Mouse (Mus musculus) midbrain, embryonic 10.5 days (tissue): Measurements from ENCODE around the gene Abcb11. TPM values are rescaled to one million over a fixed set of nuclear protein-coding genes. Genes with fewer than 3 reads are reported as not detected.
"Not testable (repeated sequence)": the region's sequence is repeated elsewhere in the genome, so short reads cannot be mapped to it uniquely, and the experiment has no call there.

ENCODE experiments used
- DNase-seq: peaks from one replicate; pipeline ENCODE4 v3.0.0-alpha.2; 2017; ENCODE audit warnings: low spot score
- H3K27ac ChIP-seq: fragments of 300-500 bp; sonication (generic); replicated peaks from 2 replicates; pipeline ENCODE4 v1.5.1; 2016; ENCODE audit warnings: mild to moderate bottlenecking
- H3K27me3 ChIP-seq: fragments of 300-500 bp; sonication (generic); 2 replicates; pipeline ENCODE4 v1.6.1; 2016; ENCODE audit warnings: low read depth, mild to moderate bottlenecking; ENCODE audit not compliant: poor library complexity, severe bottlenecking
- H3K36me3 ChIP-seq: fragments of 300-500 bp; sonication (generic); 2 replicates; pipeline ENCODE4 v1.6.1; 2016; ENCODE audit warnings: mild to moderate bottlenecking, moderate library complexity
- H3K4me1 ChIP-seq: fragments of 300-500 bp; sonication (generic); 2 replicates; pipeline ENCODE4 v1.6.1; 2016
- H3K4me3 ChIP-seq: fragments of 300-500 bp; sonication (generic); 2 replicates; pipeline ENCODE4 v1.5.1; 2016; ENCODE audit warnings: mild to moderate bottlenecking, moderate library complexity
- H3K9me3 ChIP-seq: fragments of 300-500 bp; sonication (generic); replicated peaks from 2 replicates; pipeline ENCODE4 v1.6.1; 2016; ENCODE audit warnings: mild to moderate bottlenecking
- WGBS: fragments of 180-500 bp; shearing (Covaris S2); methylation state at CpG from one replicate; pipeline ENCODE4 v1.1.7; 2016; 5-methylcytosine and 5-hydroxymethylcytosine counted together
- polyA plus RNA-seq: library from polyadenylated mRNA; unstranded; fragments of >200 nt; fragmentation: Nextera tagmentation; extraction: Ambion mirVana; gene quantifications from 2 replicates; pipeline ENCODE4 v1.2.1, GENCODE M21; 2016

Gene Abcb11
- not detected in 2 replicates for polyA plus RNA-seq

GRCm38 (mm10) chr2:69342496-69343221 lies at the start of gene Abcb11:
Gene Abcb11 (minus strand): TSS chr2:69342616.
- Histone ChIP-seq H3K27ac (no peak within 1 kb of the TSS), H3K36me3 (no peaks in the 10 kb centered on the region), H3K9me3 (no peaks in the 10 kb centered on the region), H3K27me3 (no peaks in the 10 kb centered on the region), H3K4me1 (0 out of 2 replicates have a peak, but pooled peaks cover 6% of the 10 kb centered on the region), H3K4me3 (no peak within 1 kb of the TSS)
- DNase-seq, result no peak
- 89% methylated on average over 9 of the region's 9 CpGs for WGBS

DNA sequence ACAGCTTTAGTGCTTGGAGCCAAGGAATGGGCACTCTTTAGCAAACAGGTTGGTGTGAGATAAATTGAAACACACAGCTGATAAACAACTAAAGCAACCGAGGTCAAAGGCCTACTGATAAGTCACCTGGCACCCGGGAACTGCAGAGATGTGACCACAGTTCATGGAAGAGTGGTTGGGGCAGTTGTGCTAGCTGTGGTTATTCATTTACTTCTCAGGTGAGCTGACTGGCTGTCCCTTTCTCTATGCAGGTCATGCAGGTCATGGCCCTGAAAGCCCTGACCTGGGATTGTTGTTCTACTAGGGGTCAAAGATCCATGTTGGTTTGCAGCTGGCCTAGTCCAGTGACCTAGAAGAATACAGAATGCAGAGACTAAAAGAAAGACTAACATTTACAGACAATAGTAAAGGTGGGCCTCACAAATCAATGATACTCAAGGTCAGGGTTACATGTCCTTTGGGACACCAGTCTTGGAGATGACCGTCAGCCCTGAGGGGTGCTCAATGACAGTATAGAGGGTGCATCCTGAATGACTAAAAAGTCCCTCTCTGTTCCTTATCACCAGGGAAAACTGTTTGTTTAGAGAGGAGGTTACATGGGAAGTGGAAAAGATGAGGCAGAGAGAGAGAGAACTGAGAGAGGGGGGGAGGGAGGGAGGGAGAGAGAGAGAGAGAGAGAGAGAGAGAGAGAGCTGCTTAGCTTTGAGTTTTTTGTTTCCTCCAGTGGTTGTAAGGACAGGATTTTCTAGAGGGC lies 43.9 kb upstream of the Abcb11 start:
- 83% methylated on average over 3 of the region's 3 CpGs for WGBS
- DNase-seq, result no peak
- H3K4me1 ChIP-seq, result no peaks in the 10 kb centered on the region
- H3K36me3 ChIP-seq, result no peaks in the 10 kb centered on the region
- H3K4me3 ChIP-seq, result no peak overlapping the region
- no peaks in the 10 kb centered on the region for H3K9me3 ChIP-seq
- no peaks in the 10 kb centered on the region for H3K27me3 ChIP-seq
- no peak overlapping the region for H3K27ac ChIP-seq

DNA sequence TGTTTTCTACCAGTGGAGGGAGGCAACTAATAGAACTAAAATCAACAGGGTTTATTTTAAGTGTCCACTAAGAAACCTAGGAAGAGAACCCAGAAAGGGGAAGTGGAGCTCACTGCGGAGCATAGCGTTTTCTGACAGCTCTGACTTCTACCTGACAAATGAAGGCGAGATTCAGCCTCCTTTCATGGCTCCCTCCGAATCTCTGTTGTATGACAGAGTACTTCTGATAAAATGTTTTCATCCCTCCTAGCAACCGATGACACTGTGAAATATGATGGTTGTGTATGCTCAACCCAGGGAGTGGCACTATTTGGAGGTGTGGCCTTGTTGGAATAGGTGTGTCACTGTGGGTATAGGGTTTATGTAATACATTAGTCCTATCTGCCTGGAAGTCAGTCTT lies 40.4 kb upstream of the Abcb11 start:
- H3K27ac ChIP-seq, result no peak overlapping the region
- no peaks in the 10 kb centered on the region for H3K9me3 ChIP-seq
- no peaks in the 10 kb centered on the region for H3K27me3 ChIP-seq
- no peak overlapping the region for H3K4me3 ChIP-seq
- DNase-seq, result no peak
- H3K36me3 ChIP-seq, result no peaks in the 10 kb centered on the region
- WGBS, result 91% methylated on average over 5 of the region's 5 CpGs
- H3K4me1 ChIP-seq, result peaks cover 4% of the 10 kb centered on the region; the same call in 1 of the 2 replicates

GRCm38 (mm10) chr2:69381740-69382139 lies 39.3 kb upstream of the Abcb11 start:
- Histone ChIP-seq H3K4me1 (peaks cover 4% of the 10 kb centered on the region; the same call in 1 of the 2 replicates), H3K36me3 (no peaks in the 10 kb centered on the region), H3K9me3 (no peaks in the 10 kb centered on the region), H3K27me3 (no peaks in the 10 kb centered on the region), H3K4me3 (no peak overlapping the region), H3K27ac (no peak overlapping the region)
- DNase-seq, result no peak
- WGBS, result 50% methylated on average over 8 of the region's 8 CpGs

GRCm38 (mm10) chr2:69380281-69380680 lies 37.9 kb upstream of the Abcb11 start, which contains the start of gene Dhrs9:
Gene Dhrs9 (plus strand): TSS chr2:69380445.
- Histone ChIP-seq H3K4me1 (peaks cover 4% of the 10 kb centered on the region; the same call in 1 of the 2 replicates), H3K9me3 (no peaks in the 10 kb centered on the region), H3K36me3 (no peaks in the 10 kb centered on the region), H3K4me3 (no peak within 1 kb of the TSS), H3K27ac (no peak within 1 kb of the TSS), H3K27me3 (no peaks in the 10 kb centered on the region)
- WGBS, result 89% methylated on average over 13 of the region's 13 CpGs
- DNase-seq, result no peak

- Histone ChIP-seq H3K27me3 (no peaks in the 10 kb centered on the region), H3K27ac (no peak overlapping the region), H3K9me3 (no peaks in the 10 kb centered on the region), H3K4me1 (peaks cover 4% of the 10 kb centered on the region; the same call in 1 of the 2 replicates), H3K36me3 (no peaks in the 10 kb centered on the region), H3K4me3 (no peak overlapping the region)
- 69% methylated on average over 1 of the region's 1 CpGs for WGBS
- DNase-seq, result no peak
Observed at GRCm38 (mm10) chr2:69379801-69380200, 37.4 kb upstream of the Abcb11 start.

- WGBS, result 91% methylated on average over 2 of the region's 2 CpGs
- H3K9me3 ChIP-seq, result no peaks in the 10 kb centered on the region
- H3K27ac ChIP-seq, result no peak overlapping the region
- DNase-seq, result no peak
- H3K27me3 ChIP-seq, result no peaks in the 10 kb centered on the region
- H3K4me1 ChIP-seq, result peaks cover 4% of the 10 kb centered on the region; the same call in 1 of the 2 replicates
- H3K4me3 ChIP-seq, result no peak overlapping the region
- H3K36me3 ChIP-seq, result no peaks in the 10 kb centered on the region
Observed at GRCm38 (mm10) chr2:69376780-69377179, 34.4 kb upstream of the Abcb11 start.

DNA sequence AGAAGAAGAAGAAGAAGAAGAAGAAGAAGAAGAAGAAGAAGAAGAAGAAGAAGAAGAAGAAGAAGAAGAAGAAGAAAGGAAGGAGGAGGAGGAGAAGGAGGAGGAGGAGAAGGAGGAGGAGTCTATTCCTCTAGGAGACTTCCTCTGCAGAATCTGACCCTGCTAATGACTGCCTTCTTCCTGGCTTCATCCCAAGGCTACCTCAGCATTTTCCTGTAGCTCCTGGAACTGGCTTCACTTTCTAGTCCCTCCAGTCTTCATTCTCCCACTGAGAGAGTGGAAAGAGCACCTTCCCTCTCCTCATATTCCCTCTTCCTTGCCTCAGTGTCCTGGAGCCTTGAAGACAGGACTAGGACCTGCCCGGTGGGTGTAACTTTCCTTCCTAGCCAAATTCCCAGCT lies 22.9 kb upstream of the Abcb11 start:
- Histone ChIP-seq H3K4me1 (no peaks in the 10 kb centered on the region), H3K27ac (no peak overlapping the region), H3K4me3 (no peak overlapping the region), H3K9me3 (no peaks in the 10 kb centered on the region), H3K36me3 (no peaks in the 10 kb centered on the region), H3K27me3 (no peaks in the 10 kb centered on the region)
- 87% methylated on average over 1 of the region's 1 CpGs for WGBS
- no peak for DNase-seq

GRCm38 (mm10) chr2:69364831-69365230 lies 22.4 kb upstream of the Abcb11 start:
- Histone ChIP-seq H3K36me3 (no peaks in the 10 kb centered on the region), H3K27me3 (no peaks in the 10 kb centered on the region), H3K9me3 (no peaks in the 10 kb centered on the region), H3K4me3 (no peak overlapping the region), H3K27ac (no peak overlapping the region), H3K4me1 (no peaks in the 10 kb centered on the region)
- WGBS, result 80% methylated on average over 2 of the region's 2 CpGs
- DNase-seq, result no peak

GRCm38 (mm10) chr2:69355402-69355801 lies 13.0 kb upstream of the Abcb11 start:
- H3K9me3 ChIP-seq, H3K27ac ChIP-seq, H3K36me3 ChIP-seq, DNase-seq, H3K4me3 ChIP-seq, H3K4me1 ChIP-seq, H3K27me3 ChIP-seq: not testable (repeated sequence)

- WGBS, result 93% methylated on average over 6 of the region's 6 CpGs
- Histone ChIP-seq H3K4me3 (no peak overlapping the region), H3K9me3 (no peaks in the 10 kb centered on the region), H3K4me1 (no peaks in the 10 kb centered on the region), H3K27me3 (no peaks in the 10 kb centered on the region), H3K36me3 (no peaks in the 10 kb centered on the region), H3K27ac (no peak overlapping the region)
- no peak for DNase-seq
Observed at GRCm38 (mm10) chr2:69341506-69341905, 910 bp downstream of the Abcb11 start.

GRCm38 (mm10) chr2:69331523-69331922 lies 10.9 kb downstream of the Abcb11 start:
- not testable (repeated sequence) for H3K9me3 ChIP-seq, H3K4me3 ChIP-seq, H3K36me3 ChIP-seq, H3K27me3 ChIP-seq, DNase-seq, H3K27ac ChIP-seq
- H3K4me1 ChIP-seq, result peaks cover 10% of the 10 kb centered on the region
- 92% methylated on average over 6 of the region's 6 CpGs for WGBS

- H3K27ac ChIP-seq, result no peak overlapping the region
- H3K27me3 ChIP-seq, result no peaks in the 10 kb centered on the region
- DNase-seq, result no peak
- no peak overlapping the region for H3K4me3 ChIP-seq
- 88% methylated on average over 5 of the region's 5 CpGs for WGBS
- H3K36me3 ChIP-seq, result no peaks in the 10 kb centered on the region
- H3K4me1 ChIP-seq, result peaks cover 10% of the 10 kb centered on the region
- H3K9me3 ChIP-seq, result no peaks in the 10 kb centered on the region
Observed at GRCm38 (mm10) chr2:69328509-69329163, 13.8 kb downstream of the Abcb11 start.
